Mouse (Mus musculus) Muller cell, postnatal 12 days (primary cell): ENCODE results near the gene Matn3.

Experiments
- DNase-seq: peaks from one replicate; pipeline ENCODE4 v3.0.0-alpha.2; 2015; ENCODE audit errors: inconsistent ontology term

Gene Matn3

GRCm38 (mm10) chr12:8947714-8948464 lies at the start of gene Matn3:
Matn3 (plus strand) TSS chr12:8947929.
- DNase-seq = peak; percentile 94

GRCm38 (mm10) chr12:8898879-8899785 lies 48.6 kb upstream of the Matn3 start:
- DNase-seq = peak; percentile 65

GRCm38 (mm10) chr12:8900107-8900698 lies 47.5 kb upstream of the Matn3 start:
- peak; percentile 87 for DNase-seq

- no peak for DNase-seq
Observed at GRCm38 (mm10) chr12:8900919-8901663, 46.6 kb upstream of the Matn3 start.

- DNase-seq = no peak
Observed at GRCm38 (mm10) chr12:8901934-8902333, 45.8 kb upstream of the Matn3 start.

- no peak for DNase-seq
Observed at GRCm38 (mm10) chr12:8902479-8902878, 45.2 kb upstream of the Matn3 start.

- DNase-seq = peak; percentile 80
Observed at GRCm38 (mm10) chr12:8912860-8913685, 34.7 kb upstream of the Matn3 start.

- no peak for DNase-seq
Observed at GRCm38 (mm10) chr12:8913701-8914340, 33.9 kb upstream of the Matn3 start.

GRCm38 (mm10) chr12:8916378-8916777 lies 31.4 kb upstream of the Matn3 start:
- DNase-seq = peak; percentile 87

- no peak for DNase-seq
Observed at GRCm38 (mm10) chr12:8919231-8919630, 28.5 kb upstream of the Matn3 start.

GRCm38 (mm10) chr12:8920996-8921393 lies 26.7 kb upstream of the Matn3 start:
- DNase-seq = peak; percentile 65

- DNase-seq = peak; percentile 99
Observed at GRCm38 (mm10) chr12:8921394-8922368, 26.0 kb upstream of the Matn3 start, which contains the start of gene Laptm4a. Laptm4a (plus strand) TSS chr12:8921664.

- no peak for DNase-seq
Observed at GRCm38 (mm10) chr12:8922369-8923124, 25.2 kb upstream of the Matn3 start.

- no peak for DNase-seq
Observed at GRCm38 (mm10) chr12:8923125-8923410, 24.7 kb upstream of the Matn3 start.

- DNase-seq = no peak
Observed at GRCm38 (mm10) chr12:8923603-8924002, 24.1 kb upstream of the Matn3 start.

GRCm38 (mm10) chr12:8927652-8928051 lies 20.1 kb upstream of the Matn3 start:
- DNase-seq = no peak

GRCm38 (mm10) chr12:8928766-8929165 lies 19.0 kb upstream of the Matn3 start:
- peak; percentile 67 for DNase-seq

GRCm38 (mm10) chr12:8931083-8931482 lies 16.6 kb upstream of the Matn3 start:
- no peak for DNase-seq
